Comparison of ENCODE assay signal across 9 mouse cellular contexts in the genomic region with DNA sequence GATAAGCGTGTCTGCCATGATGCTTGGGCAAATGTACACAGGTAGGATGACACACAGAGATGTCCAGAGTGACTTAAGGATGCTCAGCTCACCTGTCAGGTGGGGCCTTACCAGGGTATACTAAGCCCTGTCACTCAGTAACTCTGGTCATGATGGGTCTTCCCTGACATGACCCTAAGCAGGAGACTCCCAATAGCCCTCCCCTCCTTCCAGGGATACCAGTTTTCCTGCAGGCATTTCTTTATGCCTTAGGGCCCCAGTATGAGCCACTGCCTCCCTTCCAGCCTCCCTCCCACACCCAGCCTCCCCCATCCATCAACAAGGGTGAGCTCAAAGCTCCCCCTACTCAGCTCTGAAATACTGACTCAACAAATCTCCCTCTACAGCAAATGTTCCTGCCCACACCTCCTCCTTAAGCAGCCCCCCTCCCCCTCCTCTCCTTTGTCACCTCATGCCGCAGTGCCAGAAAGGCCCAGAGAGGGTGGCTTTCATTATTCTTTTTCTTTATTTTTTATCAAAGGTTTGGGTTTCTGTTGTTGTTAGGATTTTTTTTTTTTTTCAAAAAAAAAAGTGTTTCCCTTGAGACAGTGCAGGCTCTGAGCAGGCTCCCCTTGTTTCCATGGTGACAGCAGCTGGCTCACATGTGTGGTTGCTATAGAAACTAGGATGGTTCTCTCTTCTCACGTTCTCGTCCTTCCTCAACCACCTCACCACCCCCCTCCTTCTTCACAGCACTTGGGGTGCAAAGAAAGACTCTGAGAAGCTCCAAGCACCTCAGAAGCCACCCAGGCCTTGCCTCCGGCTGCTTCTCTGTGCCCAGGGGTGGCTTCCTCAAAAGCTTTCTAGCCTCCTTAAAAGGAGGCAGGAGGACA.
A peak's percentile ranks its signal among the peaks of the same experiment; 100 is the strongest.
DNase-seq lines count a peak whose midpoint lies in the region; ATAC-seq and TF ChIP-seq lines count a peak whose summit lies in the region.
"Had no signal": no experiment of that assay in that cellular context is flagged by ENCODE, and none has a peak within 500 bp of the region (broad histone marks: within the 10 kb centered on the region; RNA-seq: fewer than 3 reads in every experiment).

No protein-coding gene starts in this region.

- TF ChIP-seq CTCF in spleen, adult 2 months (IDR thresholded peaks at IDR 0.05; ENCODE audit: extremely low read depth, insufficient read depth, insufficient read length, insufficient replicate concordance): no peak
- TF ChIP-seq CTCF in cortical plate, adult 2 months (IDR thresholded peaks at IDR 0.05; ENCODE audit: extremely low read depth, insufficient read depth, low read length): no peak

- ATAC-seq in granulocyte monocyte progenitor cell, adult 5-6 weeks (replicated peaks; ENCODE audit: poor library complexity, severe bottlenecking): peak; percentile 10

- H3K27me3 ChIP-seq in spleen, adult 2 months (ENCODE audit: control insufficient read depth, insufficient read depth, low read length): no peaks in the 10 kb centered on the region
- H3K27me3 ChIP-seq in splenic B cell, adult 2 months (ENCODE audit: control insufficient read depth, insufficient read depth, low read length, poor library complexity, severe bottlenecking): no peaks in the 10 kb centered on the region
- H3K27me3 ChIP-seq: heart, embryonic 13.5 days had no signal

- H3K36me3 ChIP-seq in spleen, adult 2 months (ENCODE audit: control insufficient read depth, insufficient read depth, low read length): no peaks in the 10 kb centered on the region
- no peaks in the 10 kb centered on the region; the same call in 1 of the 2 replicates for H3K36me3 ChIP-seq in splenic B cell, adult 2 months (ENCODE audit: control insufficient read depth, insufficient read depth, low read length, poor library complexity, severe bottlenecking)
- H3K36me3 ChIP-seq: heart, embryonic 13.5 days had no signal

- H3K4me3 ChIP-seq in spleen, adult 2 months (ENCODE audit: extremely low read depth, insufficient read depth, insufficient read length): no peak overlapping the region
- H3K4me3 ChIP-seq in cortical plate, adult 2 months (ENCODE audit: insufficient read depth, low read length): no peak overlapping the region
- H3K4me3 ChIP-seq: heart, embryonic 13.5 days had no signal

- WGBS in spleen, adult 2 months: 33% methylated on average over 5 of the region's 5 CpGs

- DNase-seq in spleen, adult 2 months (ENCODE audit: low read depth in 1 of 2, low spot score in 2 of 2): peak; percentile 58 to 91
- DNase-seq in spleen, adult 12 weeks (ENCODE audit: low spot score): no peak
- peak; percentile 79 for DNase-seq in mesoderm, embryonic 11.5 days (ENCODE audit: low read depth, low spot score)
- peak; percentile 94 for DNase-seq in splenic B cell, adult 2 months (ENCODE audit: low read depth, low spot score)
- DNase-seq in urinary bladder, postnatal 10 days (ENCODE audit: low spot score): no peak
- DNase-seq in urinary bladder, postnatal 4 days (ENCODE audit: low spot score in 2 of 2): no peak

- peaks cover 44% of the 10 kb centered on the region; the same call in 1 of the 2 replicates for H3K4me1 ChIP-seq in spleen, adult 2 months (ENCODE audit: control insufficient read depth, insufficient read depth, insufficient read length)
- H3K4me1 ChIP-seq in cortical plate, adult 2 months (ENCODE audit: control insufficient read depth, insufficient read depth, low read length): peaks cover 29% of the 10 kb centered on the region

- no peak for TF ChIP-seq POLR2A in spleen, adult 2 months (IDR thresholded peaks at IDR 0.05; ENCODE audit: low read depth, low read length)
- 0 out of 2 replicates have a peak, but pooled peaks have one; percentile 41 for TF ChIP-seq POLR2A in cortical plate, adult 2 months (IDR thresholded peaks at IDR 0.05; ENCODE audit: extremely low read depth, insufficient read depth, low read length)

- H3K27ac ChIP-seq in spleen, adult 2 months (ENCODE audit: insufficient read depth, low read length): peak overlapping the region; percentile 75
- H3K27ac ChIP-seq in cortical plate, adult 2 months (ENCODE audit: insufficient read depth, low read length): peak overlapping the region; percentile 93

Comparison
In these comparisons a context has a peak if more than half of its experiments do, and no peak if none do; other contexts are left out.
1. DNase-seq: peak in spleen, adult 2 months (2 of 2), mesoderm, embryonic 11.5 days (single experiment) and splenic B cell, adult 2 months (single experiment); none in spleen, adult 12 weeks (single experiment), urinary bladder, postnatal 10 days (single experiment) and urinary bladder, postnatal 4 days (0 of 2).